ENCODE assay signal across 8 mouse cellular contexts in the genomic region with DNA sequence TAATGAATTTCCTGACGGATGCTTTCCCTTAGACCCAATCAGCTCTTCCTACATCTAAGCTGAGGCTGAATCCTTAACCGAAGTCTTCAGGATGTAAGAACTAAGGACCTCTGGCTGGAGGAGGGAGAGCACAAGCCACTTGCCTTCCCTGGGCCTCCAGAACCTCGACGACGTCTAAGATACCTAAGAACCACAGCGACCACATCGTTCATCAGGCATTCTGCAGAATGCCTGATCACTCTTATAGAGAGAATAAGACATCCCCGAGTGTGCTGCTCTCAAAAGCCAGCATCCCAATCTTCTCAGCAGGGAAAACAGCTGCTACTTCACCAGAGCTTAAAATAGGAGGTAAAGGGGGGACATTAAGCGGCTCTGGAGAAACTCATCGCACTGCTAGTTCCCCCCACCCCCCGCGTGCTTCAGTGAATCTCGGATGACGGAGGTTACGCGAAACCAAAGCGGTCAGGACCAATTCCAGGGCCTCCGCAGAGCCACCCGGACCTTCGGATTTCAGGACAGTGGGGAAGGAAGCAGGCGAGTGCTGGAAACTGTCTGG. TPM values are rescaled to one million over a fixed set of nuclear protein-coding genes. Genes with fewer than 3 reads are reported as not detected.
DNase-seq lines count a peak whose midpoint lies in the region; ATAC-seq lines count a peak whose summit lies in the region.

No protein-coding gene starts in this region.

- H3K27me3 ChIP-seq in embryonic facial prominence, embryonic 10.5 days (replicated peaks; ENCODE audit: low read depth, poor library complexity, severe bottlenecking), result no peaks in the 10 kb centered on the region
- no peaks in the 10 kb centered on the region for H3K27me3 ChIP-seq in intestine, embryonic 15.5 days (replicated peaks)
- no peaks in the 10 kb centered on the region for H3K27me3 ChIP-seq in midbrain, embryonic 13.5 days

- peak overlapping the region; percentile 93 for H3K27ac ChIP-seq in embryonic facial prominence, embryonic 10.5 days (replicated peaks)
- peak overlapping the region; percentile 95 for H3K27ac ChIP-seq in intestine, embryonic 15.5 days
- peak overlapping the region; percentile 90 for H3K27ac ChIP-seq in midbrain, embryonic 13.5 days

- under 1% methylated on average over 21 of the region's 21 CpGs for WGBS in embryonic facial prominence, embryonic 10.5 days
- WGBS in intestine, embryonic 15.5 days, result under 1% methylated on average over 21 of the region's 21 CpGs
- WGBS in midbrain, embryonic 13.5 days, result 0% methylated on average over 21 of the region's 21 CpGs

- ATAC-seq in intestine, embryonic 15.5 days, result no peak
- no peak for ATAC-seq in midbrain, embryonic 13.5 days

- H3K9me3 ChIP-seq in embryonic facial prominence, embryonic 10.5 days, result no peaks in the 10 kb centered on the region
- H3K9me3 ChIP-seq in intestine, embryonic 15.5 days, result no peaks in the 10 kb centered on the region
- no peaks in the 10 kb centered on the region for H3K9me3 ChIP-seq in midbrain, embryonic 13.5 days

- H3K4me1 ChIP-seq in embryonic facial prominence, embryonic 10.5 days, result peaks cover 18% of the 10 kb centered on the region
- H3K4me1 ChIP-seq in intestine, embryonic 15.5 days (replicated peaks), result peaks cover 3% of the 10 kb centered on the region; the same call in 1 of the 2 replicates
- H3K4me1 ChIP-seq in midbrain, embryonic 13.5 days (replicated peaks), result peaks cover 24% of the 10 kb centered on the region

- peak overlapping the region; percentile 79 for H3K4me2 ChIP-seq in intestine, embryonic 15.5 days (replicated peaks)
- H3K4me2 ChIP-seq in midbrain, embryonic 13.5 days (replicated peaks), result peak overlapping the region; percentile 79

- H3K36me3 ChIP-seq in embryonic facial prominence, embryonic 10.5 days (replicated peaks), result peaks cover 18% of the 10 kb centered on the region; the same call in 1 of the 2 replicates
- H3K36me3 ChIP-seq in intestine, embryonic 15.5 days, result no peaks in the 10 kb centered on the region
- H3K36me3 ChIP-seq in midbrain, embryonic 13.5 days, result peaks cover 7% of the 10 kb centered on the region; the same call in 1 of the 2 replicates

- peak overlapping the region; percentile 94 for H3K4me3 ChIP-seq in embryonic facial prominence, embryonic 10.5 days
- H3K4me3 ChIP-seq in intestine, embryonic 15.5 days (replicated peaks), result peak overlapping the region; percentile 74
- peak overlapping the region; percentile 83 for H3K4me3 ChIP-seq in midbrain, embryonic 13.5 days (replicated peaks)

- H3K9ac ChIP-seq in intestine, embryonic 15.5 days, result peak overlapping the region; percentile 88
- H3K9ac ChIP-seq in midbrain, embryonic 13.5 days (replicated peaks), result peak overlapping the region; percentile 94

- peak; percentile 13 to 21 for DNase-seq in frontal cortex, postnatal 36 days (ENCODE audit: low spot score in 2 of 2)
- DNase-seq in frontal cortex, postnatal 25 days (ENCODE audit: low spot score in 2 of 2), result no peak
- peak; percentile 41 for DNase-seq in retina, embryonic 14.5 days (ENCODE audit: low spot score)
- no peak for DNase-seq in retina, postnatal 1 day
- DNase-seq in embryonic facial prominence, embryonic 10.5 days (ENCODE audit: low spot score), result peak; percentile 33
- no peak for DNase-seq in urinary bladder, postnatal 36 days (ENCODE audit: low spot score in 2 of 2)

RNA-seq across cellular contexts. Expression of a gene that starts 0.6 kb away (rescaled TPM):
- polyA plus RNA-seq in embryonic facial prominence, embryonic 10.5 days (2016; fragmentation: Nextera tagmentation; extraction: Ambion mirVana), result 149 and 153 TPM in 2 replicates
- 102 and 122 TPM in 2 replicates for polyA plus RNA-seq in intestine, embryonic 15.5 days (2015; fragmentation: Nextera tagmentation; extraction: Ambion mirVana)
- polyA plus RNA-seq in midbrain, embryonic 13.5 days (2015; fragmentation: Nextera tagmentation; extraction: Ambion mirVana), result 131 and 138 TPM in 2 replicates

RNA-seq across cellular contexts. Expression of a gene that starts 18.6 kb away (rescaled TPM):
- polyA plus RNA-seq in embryonic facial prominence, embryonic 10.5 days (2016; fragmentation: Nextera tagmentation; extraction: Ambion mirVana), result not detected in 2 replicates
- not detected in 2 replicates for polyA plus RNA-seq in intestine, embryonic 15.5 days (2015; fragmentation: Nextera tagmentation; extraction: Ambion mirVana)
- polyA plus RNA-seq in midbrain, embryonic 13.5 days (2015; fragmentation: Nextera tagmentation; extraction: Ambion mirVana), result not detected in 2 replicates

RNA-seq across cellular contexts. Expression of a gene that starts 25.3 kb away (rescaled TPM):
- not detected in 2 replicates for polyA plus RNA-seq in embryonic facial prominence, embryonic 10.5 days (2016; fragmentation: Nextera tagmentation; extraction: Ambion mirVana)
- polyA plus RNA-seq in intestine, embryonic 15.5 days (2015; fragmentation: Nextera tagmentation; extraction: Ambion mirVana), result not detected in 2 replicates
- polyA plus RNA-seq in midbrain, embryonic 13.5 days (2015; fragmentation: Nextera tagmentation; extraction: Ambion mirVana), result not detected in 2 replicates

Comparison
In these comparisons a context has a peak if more than half of its experiments do, and no peak if none do; other contexts are left out.
1. DNase-seq: peak in frontal cortex, postnatal 36 days (2 of 2), retina, embryonic 14.5 days (single experiment) and embryonic facial prominence, embryonic 10.5 days (single experiment); none in frontal cortex, postnatal 25 days (0 of 2), retina, postnatal 1 day (single experiment) and urinary bladder, postnatal 36 days (0 of 2).
2. Peak in every context shown above with its lines, with median percentiles within 50 percentile points of each other: H3K27ac ChIP-seq and H3K4me3 ChIP-seq.